30 mouse cellular contexts compared by ENCODE assay signal in the genomic region with DNA sequence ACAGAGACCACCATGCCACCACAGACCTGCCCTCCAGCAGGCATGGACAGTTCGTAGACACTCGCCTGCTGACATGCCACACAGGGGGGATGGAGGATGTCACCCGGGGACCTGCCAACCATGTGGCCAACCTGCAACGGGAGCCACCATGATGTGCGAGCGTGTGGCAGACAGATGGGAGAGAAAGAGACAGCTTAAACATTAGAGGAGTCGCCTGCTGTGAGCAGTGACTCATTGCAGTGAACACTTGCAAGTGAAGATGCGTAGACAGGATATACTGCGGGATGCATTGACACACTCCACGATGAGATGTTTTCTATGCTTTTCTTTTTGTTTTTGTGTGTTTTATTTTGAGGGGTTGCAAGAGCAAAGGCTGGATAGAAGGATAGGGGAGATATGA. TPM values are rescaled to one million over a fixed set of nuclear protein-coding genes. Genes with fewer than 3 reads are reported as not detected.
DNase-seq lines count a peak whose midpoint lies in the region; ATAC-seq and TF ChIP-seq lines count a peak whose summit lies in the region.
"Had no signal": no experiment of that assay in that cellular context is flagged by ENCODE, and none has a peak within 500 bp of the region (broad histone marks: within the 10 kb centered on the region; RNA-seq: fewer than 3 reads in every experiment).

No protein-coding gene starts in this region.

- WGBS in intestine, embryonic 16.5 days: 75% methylated on average over 10 of the region's 10 CpGs

- no peak for TF ChIP-seq POLR2A in brain, embryonic 14.5 days (IDR thresholded peaks at IDR 0.05; ENCODE audit: borderline replicate concordance, extremely low read depth, insufficient read depth, insufficient read length, poor library complexity, severe bottlenecking)

- no peaks in the 10 kb centered on the region for H3K9me3 ChIP-seq in intestine, embryonic 16.5 days (ENCODE audit: control insufficient read depth, low read length)
- H3K9me3 ChIP-seq: embryonic facial prominence, embryonic 12.5 days; heart, embryonic 10.5 days; intestine, embryonic 15.5 days; limb, embryonic 12.5 days; midbrain, embryonic 10.5 days had no signal

- intact Hi-C loops in left cerebral cortex, postnatal 36 days (cut with DNase I): no loop called here

- no peak overlapping the region for H3K4me2 ChIP-seq in intestine, embryonic 16.5 days (ENCODE audit: low read depth, low read length)
- H3K4me2 ChIP-seq: embryonic facial prominence, embryonic 12.5 days; intestine, embryonic 15.5 days; limb, embryonic 12.5 days; liver, embryonic 11.5 days had no signal

- no peaks in the 10 kb centered on the region for H3K4me1 ChIP-seq in intestine, embryonic 16.5 days (ENCODE audit: control insufficient read depth, insufficient read depth, low read length)
- H3K4me1 ChIP-seq: embryonic facial prominence, embryonic 12.5 days; heart, embryonic 10.5 days; intestine, embryonic 15.5 days; limb, embryonic 12.5 days had no signal

- H3K4me3 ChIP-seq in intestine, embryonic 16.5 days (ENCODE audit: low read length): no peak overlapping the region
- H3K4me3 ChIP-seq: embryonic facial prominence, embryonic 12.5 days; heart, embryonic 10.5 days; intestine, embryonic 15.5 days; left cerebral cortex, adult 2 months; limb, embryonic 12.5 days; midbrain, embryonic 10.5 days had no signal

- peak; percentile 15 for DNase-seq in layer of hippocampus, adult 11-12 months (ENCODE audit: low spot score)
- no peak for DNase-seq in layer of hippocampus, postnatal 14 days (ENCODE audit: low spot score in 2 of 2)
- DNase-seq in left cerebral cortex, postnatal 36 days (ENCODE audit: low spot score in 2 of 2): peak; percentile 11 to 16
- no peak for DNase-seq in left cerebral cortex, adult 11 months (ENCODE audit: low spot score)
- peak; percentile 68 for DNase-seq in brain, adult 2 months (ENCODE audit: low read depth, low spot score)
- DNase-seq in brain, embryonic 14.5 days (ENCODE audit: low read depth): peak; percentile 65
- DNase-seq in spleen, postnatal 36 days (ENCODE audit: low spot score in 2 of 2): no peak
- DNase-seq: cerebellum, adult 2 months; gastrocnemius, postnatal 10 days; heart, postnatal 4 days; liver, postnatal 0 days; thymus, postnatal 14 days had no signal

- no peak overlapping the region for H3K27ac ChIP-seq in intestine, embryonic 16.5 days (ENCODE audit: low read length)
- H3K27ac ChIP-seq: embryonic facial prominence, embryonic 12.5 days; heart, embryonic 10.5 days; intestine, embryonic 15.5 days; left cerebral cortex, adult 2 months; limb, embryonic 12.5 days; midbrain, embryonic 10.5 days had no signal

- H3K9ac ChIP-seq in intestine, embryonic 16.5 days (ENCODE audit: low read depth, low read length): no peak overlapping the region
- H3K9ac ChIP-seq: embryonic facial prominence, embryonic 12.5 days; intestine, embryonic 15.5 days; liver, postnatal 0 days had no signal

- H3K36me3 ChIP-seq in intestine, embryonic 16.5 days (ENCODE audit: control insufficient read depth, insufficient read depth, low read length): no peaks in the 10 kb centered on the region
- H3K36me3 ChIP-seq: embryonic facial prominence, embryonic 12.5 days; heart, embryonic 10.5 days; intestine, embryonic 15.5 days; limb, embryonic 12.5 days; midbrain, embryonic 10.5 days had no signal

- no peak for TF ChIP-seq CTCF in brain, embryonic 14.5 days (IDR thresholded peaks at IDR 0.05; ENCODE audit: borderline replicate concordance, extremely low read depth, insufficient read depth, insufficient read length)

- H3K27me3 ChIP-seq in intestine, embryonic 16.5 days (replicated peaks; ENCODE audit: control insufficient read depth, insufficient read depth, low read length): no peaks in the 10 kb centered on the region
- H3K27me3 ChIP-seq: embryonic facial prominence, embryonic 12.5 days; intestine, embryonic 15.5 days had no signal

- ATAC-seq in intestine, embryonic 16.5 days: no peak
- ATAC-seq: hindbrain, embryonic 16.5 days; intestine, embryonic 15.5 days; liver, postnatal 0 days; lung, postnatal 0 days had no signal

RNA-seq across cellular contexts. Expression of a gene that starts 20.0 kb away (rescaled TPM):
- total RNA-seq in layer of hippocampus, postnatal 14 days (2021): 100 to 1,000 TPM; 121 to 123 TPM
- 10 to 100 TPM; 55.7 to 69.9 TPM for total RNA-seq in left cerebral cortex, postnatal 36 days (2021)
- 3.7 and 9.4 TPM in 2 replicates for polyA plus RNA-seq in brain, embryonic 14.5 days (2012; rRNA removed)
- 9.5 and 12.1 TPM in 2 replicates for polyA plus RNA-seq in intestine, embryonic 16.5 days (2015; fragmentation: Nextera tagmentation; extraction: Ambion mirVana)
- polyA plus RNA-seq: adrenal gland, adult 2 months; C2C12; kidney, embryonic 14.5 days had no signal

RNA-seq across cellular contexts. Expression of a gene that starts 48.6 kb away (rescaled TPM):
- total RNA-seq in layer of hippocampus, postnatal 14 days (2021): 10 to 100 TPM; 32.3 to 34.8 TPM
- total RNA-seq in left cerebral cortex, postnatal 36 days (2021): 10 to 100 TPM; 29.4 to 31.9 TPM
- 55.5 and 55.6 TPM in 2 replicates for polyA plus RNA-seq in brain, embryonic 14.5 days (2012; rRNA removed)
- polyA plus RNA-seq in intestine, embryonic 16.5 days (2015; fragmentation: Nextera tagmentation; extraction: Ambion mirVana): 46.6 and 48.5 TPM in 2 replicates

RNA-seq across cellular contexts. Expression of a gene that starts 49.3 kb away (rescaled TPM):
- not detected for total RNA-seq in layer of hippocampus, postnatal 14 days (2021)
- total RNA-seq in left cerebral cortex, postnatal 36 days (2021): not detected
- 0.16 TPM in 2 replicates for polyA plus RNA-seq in brain, embryonic 14.5 days (2012; rRNA removed)
- polyA plus RNA-seq in intestine, embryonic 16.5 days (2015; fragmentation: Nextera tagmentation; extraction: Ambion mirVana): not detected in 2 replicates
- total RNA-seq: adrenal gland, adult 2 months; gastrocnemius, postnatal 10 days; granulocyte monocyte progenitor cell, adult 5-6 weeks; heart, postnatal 4 days; left cerebral cortex, adult 2 months; MEL had no signal
- polyA plus RNA-seq: C2C12; embryonic facial prominence, embryonic 12.5 days; heart, embryonic 10.5 days; heart, embryonic 16.5 days; intestine, embryonic 15.5 days; limb, embryonic 12.5 days; liver, embryonic 11.5 days; liver, postnatal 0 days; lung, postnatal 0 days; midbrain, embryonic 10.5 days; spleen, adult 2 months; stomach, embryonic 14.5 days had no signal

Comparison
In these comparisons a context has a peak if more than half of its experiments do, and no peak if none do; other contexts are left out.
1. DNase-seq: peak in layer of hippocampus, adult 11-12 months (single experiment), left cerebral cortex, postnatal 36 days (2 of 2), brain, adult 2 months (single experiment) and brain, embryonic 14.5 days (single experiment); none in layer of hippocampus, postnatal 14 days (0 of 2), left cerebral cortex, adult 11 months (single experiment) and spleen, postnatal 36 days (0 of 2).